Mouse (Mus musculus) megakaryocyte, embryonic 14.5 days (primary cell): ENCODE data around the gene Becn1.

Experiments
- FLI1 ChIP-seq: IDR thresholded peaks from 2 replicates; pipeline ENCODE4 v1.6.1; 2012; ENCODE audit warnings: low read length, inconsistent platforms, mixed read lengths
- GATA1 ChIP-seq: IDR thresholded peaks from 3 replicates; pipeline ENCODE4 v1.6.1; 2012; ENCODE audit warnings: mixed read lengths, low read length, inconsistent platforms, borderline replicate concordance

GRCm38 (mm10) chr11:101332537-101332936, 30.5 kb upstream of the Becn1 start:
- TF ChIP-seq GATA1 (no peak), FLI1 (no peak)
